Mouse (Mus musculus) macrophage (primary cell): ENCODE measurements around the gene Fundc1. TPM values are rescaled to one million over a fixed set of nuclear protein-coding genes. Genes with fewer than 3 reads are reported as not detected.
"Not testable (repeated sequence)": the region's sequence is repeated elsewhere in the genome, so short reads cannot be mapped to it uniquely, and the experiment has no call there.

Source experiments
- H3K27ac ChIP-seq: fragments of 350-480 bp; formaldehyde crosslinking; 2 replicates; pipeline ENCODE4 v1.9.0; 2021
- H3K36me3 ChIP-seq: fragments of 350-480 bp; formaldehyde crosslinking; 2 replicates; pipeline ENCODE4 v1.9.0; 2021; ENCODE audit errors: inconsistent target
- H3K4me3 ChIP-seq: fragments of 350-480 bp; formaldehyde crosslinking; 2 replicates; pipeline ENCODE4 v1.9.0; 2021; ENCODE audit errors: inconsistent target
- H3K79me2 ChIP-seq: fragments of 350-480 bp; formaldehyde crosslinking; 2 replicates; pipeline ENCODE4 v1.9.0; 2021; ENCODE audit errors: inconsistent target
- WGBS: methylation state at CpG from one replicate; pipeline ENCODE4 v1.1.7; 2026; ENCODE audit warnings: inconsistent platforms; ENCODE audit not compliant: missing documents; 5-methylcytosine and 5-hydroxymethylcytosine counted together
- polyA plus RNA-seq: library from polyadenylated mRNA; stranded (reverse); fragments of 250-400 nt; gene quantifications from 3 replicates; pipeline ENCODE4 v1.2.4, GENCODE M21; 2018; ENCODE audit warnings: inconsistent platforms
- total RNA-seq, 78 experiments: library from RNA; depleted of rRNA; stranded (reverse); fragments of 250-400 nt; gene quantifications; 1 replicate in 9 of 78; 2 replicates in 24 of 78; 3 replicates in 43 of 78; 4 replicates in 2 of 78; pipeline ENCODE4 v1.2.4; 2018; ENCODE audit warnings: inconsistent platforms in 56 of 78

Gene Fundc1
- total RNA-seq (2018; cell fraction: chromatin; rRNA removed), result 10 to 100 TPM in 13 of 26 experiments, 1 to 10 TPM in 13; 2.4 to 22.2 (median 9.8) TPM
- total RNA-seq (2018; cell fraction: cytosol; rRNA removed), result 10 to 100 TPM; 22.7 to 43.9 (median 35.1) TPM
- total RNA-seq (2018; cell fraction: nucleus; rRNA removed), result 10 to 100 TPM in 21 of 26 experiments, 1 to 10 TPM in 5; 8.0 to 33.4 (median 14.3) TPM
- polyA plus RNA-seq, result 34.3 to 50.5 TPM (median 43.6 TPM) in 3 replicates

DNA sequence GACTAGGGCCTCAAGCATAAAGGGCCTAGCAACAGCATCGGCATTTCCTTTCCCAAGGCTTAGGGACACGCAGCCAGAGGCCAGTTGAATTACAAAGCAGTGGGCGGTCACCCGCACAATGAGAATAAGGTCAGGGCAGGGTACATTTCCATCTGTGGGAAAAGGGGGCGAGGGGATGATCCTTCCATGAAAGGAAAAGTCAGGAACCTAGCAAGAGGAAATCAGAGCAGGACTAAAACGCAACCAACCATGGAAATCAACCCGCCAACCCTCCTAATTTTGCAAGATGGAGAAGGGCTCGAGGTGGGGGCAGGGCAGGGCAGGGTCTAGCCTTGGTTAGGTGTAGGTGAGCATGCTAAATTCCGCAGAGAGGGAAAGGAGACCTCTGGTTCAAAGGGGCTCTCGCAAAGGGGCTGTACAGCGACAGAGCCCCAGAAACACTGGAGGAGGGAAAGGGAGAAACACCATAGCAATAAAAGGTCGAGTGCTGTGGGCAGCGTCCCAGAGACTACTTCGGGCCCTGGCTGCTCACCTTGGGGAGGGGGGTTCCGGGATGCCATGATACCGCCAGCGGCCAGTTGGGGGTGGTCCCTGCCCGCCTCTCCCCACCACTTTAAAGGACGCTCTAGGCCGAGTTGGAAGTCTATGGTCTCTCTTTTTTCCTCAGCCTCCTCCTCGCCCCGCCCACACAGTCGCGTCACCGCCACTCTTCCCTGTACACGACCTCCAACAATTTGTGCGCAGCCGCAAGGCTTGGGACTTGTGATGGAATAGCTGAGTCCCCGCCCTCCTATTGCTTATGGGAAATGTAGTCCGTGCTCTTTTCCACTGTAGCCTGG, at the start of gene Fundc1:
TSS of gene Fundc1 (minus strand) at position 705 of the 839 bp plus-strand sequence.
- Histone ChIP-seq H3K27ac (peak within 1 kb of the TSS; percentile 83), H3K4me3 (peak within 1 kb of the TSS; percentile 67), H3K79me2 (peaks cover 12% of the 10 kb centered on the region; the same call in 1 of the 2 replicates), H3K36me3 (no peaks in the 10 kb centered on the region)
- 11% methylated on average over 27 of the region's 30 CpGs for WGBS

DNA sequence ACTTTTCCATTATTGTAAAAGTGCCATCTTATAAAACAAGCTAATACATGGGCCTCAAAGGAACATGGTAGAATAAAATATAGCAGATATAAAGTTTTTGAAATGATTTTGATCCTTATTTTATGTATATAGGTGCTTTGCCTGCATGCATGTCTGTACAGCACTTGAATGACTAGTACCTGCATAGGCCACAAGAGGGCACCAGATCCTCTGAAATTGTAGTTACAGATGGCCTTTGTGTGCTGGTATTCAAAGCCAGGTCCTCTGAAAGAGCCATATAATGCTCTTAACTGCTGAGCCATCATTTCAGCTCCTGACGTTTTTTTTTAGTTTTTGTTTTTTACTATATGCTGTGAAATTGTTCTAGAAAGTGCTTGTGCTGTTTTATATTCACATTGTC, 39.1 kb upstream of the Fundc1 start:
- Histone ChIP-seq H3K79me2 (no peaks in the 10 kb centered on the region), H3K4me3 (no peak overlapping the region), H3K36me3 (no peaks in the 10 kb centered on the region), H3K27ac (no peak overlapping the region)
- WGBS, result 67% methylated on average over 1 of the region's 1 CpGs

DNA sequence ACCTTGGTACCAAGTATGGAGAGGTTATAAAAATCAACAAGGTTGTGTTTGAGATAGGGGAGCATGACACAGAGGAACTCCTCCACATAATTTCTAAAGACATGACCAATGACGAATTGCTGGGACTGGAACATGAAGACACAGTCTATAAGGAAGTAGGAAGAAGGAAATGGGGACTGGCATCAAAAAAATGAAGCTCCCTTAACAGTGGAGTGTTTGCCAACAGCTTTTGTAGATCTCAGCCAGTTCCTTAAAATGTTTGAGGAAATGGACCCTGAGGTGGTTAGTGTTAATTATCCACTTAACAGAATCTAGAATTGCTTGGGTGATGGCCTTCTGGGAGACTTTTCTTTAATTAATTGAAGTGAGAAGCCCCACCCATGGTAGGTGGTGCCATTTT, 36.6 kb upstream of the Fundc1 start:
- Histone ChIP-seq H3K36me3 (no peaks in the 10 kb centered on the region), H3K79me2 (no peaks in the 10 kb centered on the region), H3K4me3 (no peak overlapping the region), H3K27ac (peak overlapping the region; percentile 27)
- WGBS, result 23% methylated on average over 1 of the region's 1 CpGs

DNA sequence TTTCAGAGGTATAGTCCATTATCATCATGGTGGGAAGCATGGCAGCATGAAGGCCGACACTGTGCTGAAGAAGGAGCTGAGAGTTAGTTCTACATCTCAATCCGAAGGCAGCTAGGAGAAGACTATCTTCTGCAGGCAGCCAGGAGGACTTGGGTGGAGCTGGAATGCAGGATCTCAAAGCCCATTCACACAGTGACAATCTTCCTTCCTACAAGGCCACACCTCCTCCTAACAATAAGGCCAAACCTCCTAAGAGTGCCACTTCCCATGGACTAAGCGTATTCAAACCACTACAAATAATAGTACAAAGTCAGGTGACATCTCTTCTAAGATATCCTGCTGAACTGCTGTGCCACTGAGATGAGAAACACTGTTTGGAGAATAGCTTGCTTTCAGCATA, 35.5 kb upstream of the Fundc1 start:
- Histone ChIP-seq H3K79me2 (no peaks in the 10 kb centered on the region), H3K4me3 (no peak overlapping the region), H3K36me3 (no peaks in the 10 kb centered on the region), H3K27ac (no peak overlapping the region)
- 81% methylated on average over 3 of the region's 3 CpGs for WGBS

DNA sequence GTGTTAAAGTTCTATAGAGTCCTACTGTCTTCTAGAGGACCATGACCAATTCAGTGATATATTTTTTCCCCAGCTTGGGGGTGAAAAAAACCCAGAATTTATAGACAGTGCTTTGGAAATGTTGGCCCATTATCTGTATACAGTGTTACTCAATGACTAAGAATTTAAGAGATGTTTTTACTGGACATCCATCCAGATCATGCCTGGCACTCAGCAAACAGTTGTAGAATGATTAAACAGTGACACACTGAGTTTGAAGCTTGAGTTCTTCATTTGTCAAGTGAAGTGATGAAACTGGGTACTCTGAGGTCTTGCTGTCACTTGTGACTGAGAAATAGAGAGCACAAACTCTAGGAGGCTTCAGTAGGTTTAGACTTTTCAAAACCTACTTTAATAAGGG, 21.2 kb upstream of the Fundc1 start:
- H3K36me3 ChIP-seq, result no peaks in the 10 kb centered on the region
- H3K4me3 ChIP-seq, result no peak overlapping the region
- H3K27ac ChIP-seq, result no peak overlapping the region
- H3K79me2 ChIP-seq, result no peaks in the 10 kb centered on the region

DNA sequence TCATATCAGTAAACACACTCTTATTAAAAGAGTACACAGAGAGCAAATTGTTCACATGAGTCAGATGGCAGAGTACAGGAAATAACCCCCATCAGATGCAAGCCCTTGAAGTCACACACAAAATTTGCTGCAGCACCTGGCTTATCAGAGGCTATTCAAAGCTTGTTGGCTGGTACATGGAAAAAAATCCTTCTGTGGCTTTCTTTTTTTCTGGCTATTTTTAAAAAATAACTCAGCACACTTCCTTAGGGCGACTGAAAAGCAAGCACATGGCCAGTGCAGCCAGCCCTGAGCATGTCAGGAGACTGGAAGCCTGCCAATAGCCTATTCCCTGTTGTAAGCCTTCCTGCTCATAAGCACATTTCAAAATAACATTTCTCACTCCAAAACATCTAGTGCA, 18.6 kb upstream of the Fundc1 start:
- 8% methylated on average over 1 of the region's 1 CpGs for WGBS
- no peak overlapping the region for H3K4me3 ChIP-seq
- no peaks in the 10 kb centered on the region for H3K36me3 ChIP-seq
- no peak overlapping the region for H3K27ac ChIP-seq
- no peaks in the 10 kb centered on the region for H3K79me2 ChIP-seq

DNA sequence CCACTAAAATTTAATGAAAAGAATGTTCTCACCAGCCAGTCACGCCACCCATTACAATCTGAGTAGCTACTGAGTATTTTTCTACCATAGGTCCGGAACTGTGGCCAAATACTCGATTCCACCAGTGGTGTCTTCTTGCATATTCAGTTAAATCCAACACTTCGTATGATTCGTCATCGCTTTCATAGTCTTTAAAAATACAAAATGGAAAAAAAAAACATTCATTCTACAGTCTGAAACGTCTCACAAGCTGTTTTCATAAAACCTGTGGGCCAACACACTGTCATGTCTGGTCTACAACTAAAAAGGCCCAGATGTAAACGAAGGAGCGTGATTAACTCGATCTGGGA, 879 bp downstream of the Fundc1 start:
- Histone ChIP-seq H3K79me2 (peaks cover 12% of the 10 kb centered on the region; the same call in 1 of the 2 replicates), H3K27ac (peak overlapping the region; percentile 83), H3K4me3 (peak overlapping the region; percentile 67), H3K36me3 (no peaks in the 10 kb centered on the region)
- 46% methylated on average over 10 of the region's 10 CpGs for WGBS

DNA sequence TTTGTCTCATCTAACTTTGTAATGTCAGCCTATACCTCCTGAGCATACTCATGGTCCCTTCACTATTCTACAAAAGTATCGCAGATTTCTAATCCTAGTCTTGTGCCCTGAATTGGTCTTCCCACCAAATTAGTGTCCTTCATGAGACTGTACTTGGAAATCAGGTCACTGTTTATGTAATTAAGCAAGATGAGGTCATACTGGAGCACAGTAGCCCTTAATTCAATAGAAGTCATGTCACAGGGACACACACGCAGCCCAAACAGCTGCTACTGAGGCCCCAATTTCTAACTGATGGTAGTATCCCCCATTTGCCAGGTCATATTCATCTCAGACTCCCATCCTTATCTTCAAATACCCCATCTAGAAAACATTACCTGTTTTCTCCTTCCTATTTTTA, 3.5 kb downstream of the Fundc1 start:
- H3K27ac ChIP-seq, result no peak overlapping the region
- no peak overlapping the region for H3K4me3 ChIP-seq
- WGBS, result 95% methylated on average over 2 of the region's 2 CpGs
- H3K36me3 ChIP-seq, result no peaks in the 10 kb centered on the region
- peaks cover 12% of the 10 kb centered on the region; the same call in 1 of the 2 replicates for H3K79me2 ChIP-seq

DNA sequence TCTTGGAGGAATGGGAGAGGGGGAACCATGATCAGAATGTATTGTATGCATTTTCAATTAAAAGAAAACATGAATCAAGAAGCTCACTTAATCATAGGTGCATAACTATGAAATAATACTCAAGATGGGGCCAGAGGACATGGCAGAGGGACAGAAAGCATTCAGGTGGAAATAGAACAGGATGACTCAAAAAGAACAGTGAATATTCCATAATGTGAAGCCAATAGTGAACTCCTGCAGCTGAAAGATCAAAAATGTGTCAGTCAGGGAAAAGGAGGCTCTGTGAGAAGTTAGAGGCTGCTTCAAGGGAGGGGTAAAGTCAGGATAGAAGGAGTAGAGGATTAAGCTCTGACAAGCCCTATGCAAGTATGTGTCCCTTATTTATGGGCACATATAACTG, 6.4 kb downstream of the Fundc1 start:
- Histone ChIP-seq H3K79me2 (peaks cover 8% of the 10 kb centered on the region; the same call in 1 of the 2 replicates), H3K4me3 (no peak overlapping the region), H3K27ac (no peak overlapping the region), H3K36me3 (no peaks in the 10 kb centered on the region)

DNA sequence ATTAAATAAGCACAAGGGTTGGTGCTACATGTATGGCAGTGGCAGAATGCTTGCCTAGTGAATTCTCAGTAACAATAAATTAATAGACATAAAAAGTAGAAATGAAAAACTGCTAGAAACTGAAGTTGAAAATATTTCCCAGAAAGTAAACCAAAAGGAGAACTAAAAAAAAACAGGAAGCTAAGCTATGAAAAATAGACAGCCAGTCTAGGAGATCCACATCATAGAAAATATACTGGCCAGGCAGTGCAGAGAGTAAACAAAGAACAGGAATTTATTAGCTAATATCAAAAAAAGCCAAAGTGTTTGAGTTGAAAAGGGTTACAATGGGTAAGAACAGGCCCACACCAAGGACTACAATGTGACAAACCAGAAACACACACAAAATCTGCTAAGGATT, 7.4 kb downstream of the Fundc1 start:
- peak overlapping the region; percentile 31; the same call in 1 of the 2 replicates for H3K27ac ChIP-seq
- no peak overlapping the region for H3K4me3 ChIP-seq
- no peaks in the 10 kb centered on the region; the same call in 1 of the 2 replicates for H3K79me2 ChIP-seq
- no peaks in the 10 kb centered on the region for H3K36me3 ChIP-seq

DNA sequence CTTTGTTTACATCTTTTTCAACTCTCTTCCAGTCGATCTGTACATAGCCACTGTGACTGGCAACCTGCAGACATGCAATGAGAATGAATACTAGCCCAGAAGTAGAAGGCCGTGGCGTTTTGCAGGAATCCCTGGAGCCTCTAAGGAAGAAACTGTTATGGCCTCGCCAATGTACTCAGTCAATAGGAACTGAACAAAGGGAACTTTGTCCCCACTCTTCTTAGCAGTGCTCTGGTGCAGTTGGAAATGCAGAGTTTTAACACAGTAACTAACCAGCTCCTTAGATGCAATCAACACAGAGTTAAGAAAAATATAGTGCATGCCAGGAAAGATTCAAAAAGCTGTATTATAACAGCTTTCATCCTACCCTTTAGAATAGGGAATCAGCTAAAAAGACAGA, 13.4 kb downstream of the Fundc1 start:
- Histone ChIP-seq H3K4me3 (no peak overlapping the region), H3K79me2 (no peaks in the 10 kb centered on the region; the same call in 1 of the 2 replicates), H3K36me3 (no peaks in the 10 kb centered on the region), H3K27ac (no peak overlapping the region)
- 89% methylated on average over 4 of the region's 4 CpGs for WGBS

DNA sequence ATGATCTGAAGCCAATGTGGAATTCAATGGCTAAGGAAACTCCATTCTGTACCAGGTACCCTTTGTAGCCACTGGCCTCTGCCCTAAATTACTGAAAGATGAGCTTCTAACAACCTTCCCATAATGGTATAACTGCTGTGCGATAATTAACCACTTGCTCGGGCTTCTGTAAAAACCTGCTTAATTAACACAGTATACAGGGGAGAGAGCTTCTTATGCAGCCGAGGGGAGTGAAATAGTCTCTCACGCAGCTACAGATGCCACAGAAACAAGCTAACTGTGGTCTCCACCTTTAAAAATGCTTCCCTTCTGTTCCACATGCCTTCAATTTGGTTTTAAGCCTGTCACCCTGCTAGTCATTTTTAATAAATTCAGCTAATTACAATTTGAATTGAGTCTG, 17.6 kb downstream of the Fundc1 start:
- no peaks in the 10 kb centered on the region for H3K79me2 ChIP-seq
- WGBS, result 90% methylated on average over 4 of the region's 4 CpGs
- H3K4me3 ChIP-seq, result no peak overlapping the region
- H3K27ac ChIP-seq, result no peak overlapping the region
- H3K36me3 ChIP-seq, result no peaks in the 10 kb centered on the region

DNA sequence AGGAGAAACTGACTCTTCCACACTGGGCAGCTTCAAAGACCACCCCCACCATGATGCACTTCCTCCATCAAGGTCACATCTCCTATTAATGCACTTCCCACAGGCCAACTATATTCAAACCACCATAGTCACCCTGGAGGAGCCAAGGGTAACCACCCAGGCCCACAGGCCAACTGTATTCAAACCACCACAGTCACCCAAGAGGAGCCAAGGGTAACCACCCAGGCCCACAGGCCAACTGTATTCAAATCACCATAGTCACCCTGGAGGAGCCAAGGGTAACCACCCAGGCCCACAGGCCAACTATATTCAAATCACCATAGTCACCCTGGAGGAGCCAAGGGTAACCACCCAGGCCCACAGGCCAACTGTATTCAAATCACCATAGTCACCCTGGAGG, 20.5 kb downstream of the Fundc1 start:
- H3K36me3 ChIP-seq, H3K4me3 ChIP-seq, H3K79me2 ChIP-seq, H3K27ac ChIP-seq: not testable (repeated sequence)

DNA sequence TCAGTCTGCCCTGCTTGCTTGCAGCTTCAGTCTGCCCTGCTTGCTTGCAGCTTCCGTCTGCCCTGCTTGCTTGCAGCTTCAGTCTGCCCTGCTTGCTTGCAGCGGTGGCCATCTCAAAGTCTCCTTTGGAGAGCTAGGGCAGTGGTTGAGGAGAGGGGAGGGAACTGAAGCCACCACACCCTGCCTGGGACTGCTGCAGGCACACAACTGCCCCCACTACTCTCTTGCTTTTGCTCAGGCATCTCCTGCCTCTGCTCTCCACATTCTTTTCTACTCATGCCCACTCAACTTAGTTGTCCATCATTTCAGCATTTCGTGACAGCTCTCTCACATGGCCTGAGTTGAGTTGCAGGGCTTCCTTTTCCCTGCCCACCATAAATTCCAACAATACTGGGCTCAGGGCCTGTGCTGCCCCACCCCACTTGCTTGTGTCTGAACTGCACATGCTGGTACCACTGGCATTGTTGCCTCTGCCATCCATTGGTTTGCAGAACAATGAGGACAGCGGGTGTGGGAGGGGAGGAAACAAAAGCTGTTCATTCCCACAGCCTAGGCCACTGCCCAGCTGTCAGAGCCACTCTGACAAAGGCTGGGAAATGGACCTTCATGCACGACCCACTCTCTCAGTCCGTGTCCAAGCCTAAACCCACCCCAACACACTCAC, 24.9 kb downstream of the Fundc1 start:
- H3K79me2 ChIP-seq, result no peaks in the 10 kb centered on the region
- no peak overlapping the region for H3K27ac ChIP-seq
- H3K36me3 ChIP-seq, result no peaks in the 10 kb centered on the region
- H3K4me3 ChIP-seq, result no peak overlapping the region
- WGBS, result 78% methylated on average over 6 of the region's 6 CpGs

DNA sequence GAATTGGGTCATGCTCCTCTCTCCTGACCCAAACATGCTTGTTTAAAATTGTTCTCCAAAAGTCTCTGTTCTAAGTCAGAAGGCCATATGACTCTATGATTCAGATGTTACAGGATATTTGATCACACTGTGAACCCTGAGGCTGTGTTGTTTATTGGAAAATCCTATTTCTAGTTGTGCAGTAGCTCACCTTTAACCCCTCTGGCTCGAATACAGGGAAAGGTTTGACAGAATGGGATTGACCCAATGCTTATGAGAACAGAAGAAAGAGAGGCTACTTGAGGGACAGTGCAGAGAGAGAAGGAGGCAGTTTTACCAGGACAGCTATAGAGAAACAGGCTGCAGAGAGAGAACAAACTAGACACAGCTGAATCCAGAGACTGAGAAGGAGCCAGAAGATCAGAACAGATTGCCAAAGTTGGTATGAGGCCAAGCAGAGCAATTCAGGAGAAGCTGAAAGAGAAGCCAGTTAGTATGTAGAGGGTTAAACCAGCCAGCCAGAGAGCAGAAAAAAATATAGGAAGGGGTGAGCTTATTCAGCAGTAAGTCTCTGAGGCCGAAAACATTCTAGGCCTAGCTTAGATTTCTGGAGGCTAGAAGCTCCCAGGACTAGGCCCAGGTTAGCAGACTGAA, 27.1 kb downstream of the Fundc1 start:
- Histone ChIP-seq H3K36me3 (no peaks in the 10 kb centered on the region), H3K27ac (no peak overlapping the region), H3K79me2 (no peaks in the 10 kb centered on the region), H3K4me3 (no peak overlapping the region)
- WGBS, result 100% methylated on average over 2 of the region's 2 CpGs
